Mouse (Mus musculus): Measurements from ENCODE around the gene Gpr182.

DNA sequence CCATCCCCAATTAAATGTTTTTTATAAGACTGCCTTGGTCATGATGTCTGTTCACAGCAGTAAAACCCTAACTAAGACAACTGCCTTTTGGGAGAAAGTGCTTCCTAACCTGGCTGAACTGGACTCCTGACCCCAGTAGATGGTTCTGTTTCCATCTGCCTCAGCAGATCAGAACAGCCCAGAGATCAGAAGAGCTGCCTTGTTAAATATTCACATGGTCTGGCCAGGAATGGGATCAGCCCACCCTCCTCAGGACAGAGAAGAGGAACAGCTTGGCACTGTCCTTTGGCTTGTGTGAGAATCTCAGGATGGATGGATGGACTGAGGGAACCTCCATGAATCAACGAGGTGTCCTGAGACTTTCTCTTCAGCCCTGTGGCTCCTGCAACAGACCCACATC, 47.8 kb upstream of the Gpr182 start:
- TF ChIP-seq GATA1 (IDR thresholded peaks at IDR 0.05; ENCODE audit: borderline replicate concordance, low read length): no peak
- no peak for TF ChIP-seq FLI1 (IDR thresholded peaks at IDR 0.05; ENCODE audit: low read length)
